Mouse (Mus musculus) embryo, embryonic 11 days (tissue): Measurements from ENCODE around the gene Ctnnd2.
A peak's percentile ranks its signal among the peaks of the same experiment; 100 is the strongest.

Experiments used
- DNase-seq: peaks from one replicate; pipeline ENCODE4 v3.0.0-alpha.2; 2015

The Ctnnd2 gene

GRCm38 (mm10) chr15:30897342-30897741 lies 724.9 kb downstream of the Ctnnd2 start:
- DNase-seq: no peak

- DNase-seq: no peak
Observed at GRCm38 (mm10) chr15:30908027-30908426, 735.6 kb downstream of the Ctnnd2 start.

- DNase-seq: peak; percentile 70
Observed at GRCm38 (mm10) chr15:30913360-30913759, 741.0 kb downstream of the Ctnnd2 start.

- peak; percentile 59 for DNase-seq
Observed at GRCm38 (mm10) chr15:30925838-30926237, 753.4 kb downstream of the Ctnnd2 start.

- peak; percentile 19 for DNase-seq
Observed at GRCm38 (mm10) chr15:30927632-30928031, 755.2 kb downstream of the Ctnnd2 start.

DNA sequence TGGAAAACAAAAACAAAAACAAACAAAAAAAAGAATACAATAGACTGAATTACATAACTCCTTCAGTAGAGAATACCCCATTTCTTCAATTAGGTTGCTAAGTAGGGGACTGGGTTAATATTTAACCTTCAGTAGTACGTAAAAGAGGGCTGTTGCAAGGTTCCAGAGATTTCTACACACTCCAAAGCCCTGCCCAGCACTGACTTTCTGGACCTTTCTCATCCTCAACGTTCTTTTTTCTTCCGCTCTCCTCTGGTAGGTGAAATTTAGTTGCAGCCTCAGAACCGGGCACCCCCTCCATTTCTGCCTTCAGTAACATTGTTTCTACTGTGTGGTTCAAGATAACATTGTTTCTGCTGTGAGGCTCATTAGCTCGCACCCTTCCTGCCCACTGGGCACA lies 759.5 kb downstream of the Ctnnd2 start:
- DNase-seq: no peak

- no peak for DNase-seq
Observed at GRCm38 (mm10) chr15:30945863-30946262, 773.5 kb downstream of the Ctnnd2 start.

DNA sequence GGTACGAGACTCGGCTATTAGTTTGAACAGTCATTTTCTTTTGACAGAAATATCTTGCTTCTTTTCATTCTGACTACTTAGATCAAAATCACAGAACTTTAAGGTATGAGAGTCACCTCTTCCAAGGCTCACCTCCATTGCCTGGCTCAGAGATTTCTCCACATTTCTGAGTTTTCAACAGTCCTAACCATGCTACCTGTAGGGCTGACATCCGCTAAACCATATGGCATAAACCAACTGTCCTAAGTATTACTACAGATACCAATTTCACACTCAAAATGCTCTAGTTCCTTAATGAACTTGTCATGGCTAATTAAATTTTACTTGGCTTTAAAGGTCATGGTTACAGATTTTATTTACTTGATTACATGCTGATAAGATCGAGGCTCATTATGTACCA lies 786.1 kb downstream of the Ctnnd2 start:
- no peak for DNase-seq

GRCm38 (mm10) chr15:30962421-30963160 lies 790.2 kb downstream of the Ctnnd2 start:
- DNase-seq: no peak

DNA sequence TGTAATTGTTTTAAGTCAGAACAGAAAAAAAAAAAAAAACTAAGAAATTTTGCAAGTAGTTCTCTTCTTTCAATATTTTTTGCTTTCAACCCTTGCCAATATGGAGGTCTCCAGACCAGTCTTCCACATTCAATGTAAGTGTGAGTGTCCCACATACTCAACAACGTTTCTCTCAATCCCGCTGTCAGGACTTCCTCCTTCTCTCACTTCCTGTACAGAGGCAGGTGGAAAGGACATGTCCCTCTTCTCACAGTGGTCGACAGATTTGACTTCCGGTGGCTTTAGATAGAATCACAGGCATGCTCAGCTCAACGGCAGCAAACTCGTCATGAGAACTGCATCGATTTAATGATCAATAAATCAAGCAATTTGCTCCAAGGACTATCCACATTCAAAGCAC lies 791.7 kb downstream of the Ctnnd2 start:
- no peak for DNase-seq

DNA sequence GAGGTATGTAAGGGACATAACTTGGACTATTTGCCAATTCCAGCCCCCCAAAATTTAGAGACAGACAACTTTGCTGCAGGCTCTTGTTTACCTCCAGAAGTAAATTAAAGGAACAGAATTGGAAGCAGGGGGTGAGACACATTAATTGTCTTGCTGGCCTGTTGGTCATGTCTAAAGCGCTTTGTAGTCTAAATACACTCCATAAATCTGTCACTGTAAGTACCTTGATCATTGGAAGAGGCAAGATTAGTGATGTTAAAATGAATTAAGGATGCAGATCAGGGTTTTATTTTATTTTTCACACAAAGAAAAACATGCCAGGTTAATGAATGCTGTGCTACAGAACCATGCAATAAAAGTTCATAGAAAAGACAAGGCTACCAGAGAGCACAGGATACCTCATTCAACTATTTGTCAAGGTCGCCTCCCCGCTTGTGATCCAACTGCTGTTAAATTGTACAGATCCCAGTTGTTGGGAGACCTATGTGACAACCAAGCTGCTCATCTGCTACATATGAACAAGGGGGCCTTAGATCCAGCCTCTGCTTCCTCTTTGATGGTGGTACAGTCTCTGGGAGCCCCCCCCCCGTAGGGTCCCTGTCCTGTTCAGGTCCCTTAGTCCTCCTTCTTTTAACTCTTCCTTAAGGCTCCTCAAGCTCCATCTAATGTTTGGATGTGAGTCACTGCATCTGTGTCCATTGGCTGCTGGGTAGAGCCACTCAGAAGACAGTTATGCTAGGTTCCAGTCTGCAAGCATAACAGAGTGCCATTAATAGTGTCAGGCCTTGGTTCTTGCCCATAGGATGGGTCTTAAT lies 792.7 kb downstream of the Ctnnd2 start:
- DNase-seq: no peak

- no peak for DNase-seq
Observed at GRCm38 (mm10) chr15:30966826-30967225, 794.4 kb downstream of the Ctnnd2 start.

GRCm38 (mm10) chr15:30974436-30974835 lies 802.0 kb downstream of the Ctnnd2 start:
- DNase-seq: no peak

DNA sequence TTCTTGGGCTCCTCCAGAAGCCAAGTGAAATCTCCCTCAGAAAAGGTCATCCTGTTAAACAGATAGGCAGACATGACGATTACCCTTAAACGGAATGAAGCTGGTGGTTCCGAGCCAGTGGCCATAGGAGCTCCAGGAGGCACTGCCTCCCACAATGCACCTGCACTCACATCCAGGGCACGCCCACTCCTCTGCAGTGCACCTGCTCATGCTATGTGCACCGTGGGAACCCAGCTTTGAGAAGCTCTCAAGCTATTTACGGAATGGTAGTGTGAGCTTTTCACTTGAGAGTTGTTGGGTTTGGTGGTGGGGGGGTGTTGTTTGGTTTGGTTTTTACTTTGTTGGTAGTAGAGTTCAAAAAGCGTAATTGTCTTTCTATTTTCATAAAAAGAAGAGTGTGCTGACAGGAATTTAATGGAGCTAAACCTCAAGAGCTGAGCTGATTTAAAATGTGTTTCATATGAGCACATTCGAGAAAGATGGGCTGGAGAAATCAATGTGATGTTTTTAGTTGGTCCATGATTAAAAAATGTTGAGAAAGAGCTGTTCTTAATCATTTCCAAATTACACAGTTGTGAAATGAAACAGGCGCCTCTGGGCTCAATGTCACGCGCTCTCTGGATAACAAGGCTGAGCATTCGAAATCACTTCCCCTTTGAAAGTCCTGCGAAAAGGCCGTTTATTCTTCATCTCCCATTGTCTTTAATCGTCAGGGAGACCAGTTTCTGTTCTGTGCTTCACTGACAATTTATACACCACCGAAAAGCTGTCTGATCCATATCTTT lies 802.8 kb downstream of the Ctnnd2 start:
- DNase-seq: no peak

DNA sequence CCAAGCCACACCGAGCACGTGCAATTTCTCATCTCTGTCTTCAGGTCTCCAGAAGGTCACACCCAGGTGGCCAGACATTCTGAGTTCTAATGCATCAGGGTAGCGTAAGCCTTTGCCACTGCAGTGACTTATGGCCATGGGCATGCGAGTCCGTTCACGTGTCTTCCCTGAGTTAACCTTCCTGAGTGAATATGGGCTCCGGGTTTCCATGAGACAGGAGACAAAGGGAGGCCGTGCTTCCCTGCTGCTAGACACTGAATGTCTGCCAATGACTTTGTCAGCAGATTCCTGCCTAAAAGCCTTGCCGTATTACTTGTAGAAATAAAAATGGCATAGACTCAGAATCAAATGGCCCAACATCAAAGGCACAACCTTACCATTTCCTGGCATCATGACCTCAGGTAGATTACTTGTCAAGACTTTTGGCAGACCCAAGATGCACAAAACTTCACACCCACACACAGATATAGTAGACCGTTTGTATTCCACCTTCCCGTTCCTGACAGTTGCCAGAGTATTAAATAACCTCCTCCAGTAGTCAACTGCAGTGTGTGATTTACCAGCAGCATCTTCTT lies 804.9 kb downstream of the Ctnnd2 start:
- DNase-seq: no peak

DNA sequence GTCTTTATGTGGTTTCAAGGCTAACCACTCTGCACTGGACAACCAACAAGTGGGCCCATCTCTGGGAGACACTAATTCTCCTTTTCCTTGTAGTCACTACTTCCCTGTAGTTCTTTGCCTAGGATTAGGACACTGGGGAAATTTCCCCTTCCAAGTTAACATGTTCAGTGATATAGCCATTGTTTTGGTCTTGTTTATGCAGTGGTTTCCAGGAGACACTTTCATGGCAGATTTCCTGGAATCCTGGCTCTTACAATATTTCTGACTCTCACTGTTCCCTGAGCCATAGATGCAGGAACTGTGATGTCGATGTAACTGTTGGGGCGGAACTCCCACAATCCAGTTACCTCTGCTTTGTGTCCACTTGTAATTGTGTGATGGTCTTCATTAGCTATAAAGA lies 814.5 kb downstream of the Ctnnd2 start:
- DNase-seq: no peak

DNA sequence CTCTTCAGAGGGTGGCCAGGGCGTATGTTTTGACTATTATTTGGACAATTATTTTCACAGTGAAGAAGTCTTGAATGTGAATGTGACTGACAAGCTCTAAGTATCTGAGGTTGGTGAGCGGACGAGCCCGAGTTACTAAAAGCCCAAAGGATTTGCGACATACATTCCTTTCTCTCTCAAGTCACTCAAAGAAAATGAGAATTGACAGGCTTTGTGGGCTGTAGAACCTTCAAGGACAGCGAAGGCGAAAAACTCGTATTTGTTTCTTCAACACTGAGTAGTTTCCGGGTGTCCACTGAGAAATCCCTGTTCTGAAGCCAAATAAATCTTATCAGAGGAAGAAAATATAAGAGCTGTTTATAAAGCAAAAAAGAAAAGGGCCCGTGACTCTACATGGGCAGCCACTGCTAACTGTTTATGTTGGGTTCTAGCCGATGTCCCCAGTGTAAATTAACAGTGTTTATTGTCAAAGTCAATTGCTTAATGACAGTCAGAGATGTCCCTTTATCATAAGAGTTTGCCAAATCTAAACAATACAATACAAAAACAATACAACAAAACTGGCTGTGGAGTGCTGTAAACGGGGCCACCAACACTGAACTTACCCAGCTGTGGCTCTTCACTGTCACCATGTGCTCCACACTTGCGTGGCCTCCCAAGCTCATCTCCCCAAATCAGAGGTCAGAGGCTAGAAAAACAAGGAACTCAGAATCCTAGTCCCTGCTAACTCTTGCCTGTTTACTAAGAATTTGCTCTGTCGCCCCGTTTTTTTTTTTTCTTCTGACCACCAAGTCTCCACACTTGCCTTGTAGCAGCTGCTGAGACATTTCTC lies 818.2 kb downstream of the Ctnnd2 start:
- DNase-seq: no peak

DNA sequence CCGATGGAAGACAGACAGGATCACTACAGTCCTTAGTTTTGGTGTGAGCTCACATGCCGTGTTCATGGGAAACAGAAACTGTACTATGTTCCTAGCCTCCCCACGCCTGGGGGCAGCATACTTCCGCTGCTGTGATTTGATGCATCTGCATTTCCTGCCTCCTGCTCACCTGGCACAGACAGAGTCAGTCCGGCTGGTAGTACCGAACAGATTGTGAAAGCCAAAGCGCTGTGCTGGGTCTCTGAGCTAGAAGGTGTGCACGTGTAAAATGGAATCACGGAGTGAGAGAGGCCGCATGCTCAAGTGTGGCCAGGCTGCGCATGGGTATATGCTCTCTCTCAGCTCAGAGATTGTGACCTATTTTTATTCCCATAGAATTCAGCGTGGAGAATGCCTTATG lies 820.0 kb downstream of the Ctnnd2 start:
- no peak for DNase-seq

DNA sequence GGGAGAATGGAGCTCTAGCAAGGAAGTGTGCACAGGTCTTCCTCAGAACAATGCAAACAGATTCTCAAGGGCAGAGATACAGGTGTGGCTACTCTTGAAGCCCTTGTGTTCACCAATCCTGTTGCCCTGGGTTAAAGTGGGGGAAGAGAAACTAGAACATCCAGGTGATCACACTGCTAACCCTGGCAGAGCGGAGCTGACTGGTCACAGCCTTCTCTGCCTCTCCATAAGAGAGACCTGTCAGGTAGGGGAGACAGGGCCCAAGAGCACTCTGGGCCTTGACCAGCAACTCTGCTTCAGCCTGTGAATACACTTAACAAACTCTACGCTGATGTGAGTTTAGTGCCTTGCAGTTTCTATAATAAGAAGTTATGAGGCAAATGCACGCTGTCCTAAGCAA lies 820.5 kb downstream of the Ctnnd2 start:
- no peak for DNase-seq

GRCm38 (mm10) chr15:30995346-30995745 lies 823.0 kb downstream of the Ctnnd2 start:
- no peak for DNase-seq

DNA sequence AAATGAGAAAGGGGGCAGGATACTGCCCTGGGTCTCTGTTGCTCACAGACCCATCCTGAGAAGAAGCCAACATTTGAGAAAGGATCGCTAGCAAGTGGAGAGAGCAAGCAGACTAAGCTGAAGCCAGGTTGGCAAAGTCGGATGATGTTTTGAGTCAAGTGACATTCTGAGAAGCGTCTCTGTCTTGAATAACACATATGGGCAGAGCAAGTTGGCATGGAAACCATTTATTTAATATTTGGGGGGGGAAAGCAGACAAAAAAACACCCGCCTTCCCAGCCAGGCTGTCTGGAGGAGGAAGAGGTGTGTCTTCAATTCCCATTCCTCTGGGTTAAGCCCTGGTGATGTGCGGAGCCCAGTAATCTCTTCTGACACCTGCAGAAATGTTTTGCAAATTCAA lies 832.1 kb downstream of the Ctnnd2 start:
- DNase-seq: no peak

- no peak for DNase-seq
Observed at GRCm38 (mm10) chr15:31004976-31005375, 832.6 kb downstream of the Ctnnd2 start.
